Mouse (Mus musculus) heart, adult 9 months (tissue): Measurements from ENCODE around the gene Ndufs3.
"Not testable (repeated sequence)": the region's sequence is repeated elsewhere in the genome, so short reads cannot be mapped to it uniquely, and the experiment has no call there.

Experiments used
- DNase-seq, 2 experiments: peaks; one replicate each; pipeline ENCODE4 v3.0.0; 2022; ENCODE audit warnings: low spot score in 2 of 2

Ndufs3 gene

DNA sequence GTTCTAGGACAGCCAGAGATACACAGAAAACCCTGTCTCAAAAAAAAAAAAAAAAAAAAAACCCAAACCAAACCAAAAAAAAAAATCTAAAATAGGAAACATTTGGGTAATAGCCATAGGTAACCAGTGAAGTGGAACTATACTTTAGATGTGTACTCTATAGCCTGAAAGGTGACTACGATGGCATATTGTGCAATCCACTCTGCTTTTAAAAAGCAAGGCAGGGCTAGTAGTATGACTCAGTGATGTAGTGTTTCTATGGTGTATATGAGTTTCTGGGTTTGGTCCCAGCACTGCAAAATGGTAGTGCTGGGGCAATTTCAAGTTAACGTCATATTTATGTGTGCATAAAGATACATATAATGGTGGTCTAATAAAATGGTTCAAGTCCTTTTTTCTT lies 2.1 kb upstream of the Ndufs3 start:
- DNase-seq, result no peak

GRCm38 (mm10) chr2:90904856-90905224 lies 213 bp upstream of the Ndufs3 start:
- DNase-seq, result no peak

- no peak for DNase-seq
These were observed 1.2 kb downstream of the Ndufs3 start for GRCm38 (mm10) chr2:90903398-90903797.

DNA sequence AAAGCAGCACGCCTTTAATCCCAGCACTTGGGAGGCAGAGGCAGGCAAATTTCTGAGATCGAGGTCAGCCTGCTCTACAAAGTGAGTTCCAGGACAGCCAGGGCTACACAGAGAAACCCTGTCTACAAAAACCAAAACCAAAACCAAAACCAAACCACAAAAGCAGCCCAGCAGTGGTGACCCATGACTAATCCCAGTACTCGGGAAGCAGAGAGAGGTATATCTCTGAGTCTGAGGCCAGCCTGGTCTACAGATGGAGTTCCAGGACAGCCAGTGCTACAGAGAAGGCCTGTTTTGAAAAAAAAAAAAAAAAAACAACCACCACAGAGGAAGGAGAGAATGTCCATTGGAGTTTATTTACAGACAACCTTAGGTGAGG lies 10.3 kb downstream of the Ndufs3 start:
- DNase-seq, result not testable (repeated sequence)

GRCm38 (mm10) chr2:90893673-90894298 lies 10.8 kb downstream of the Ndufs3 start:
- no peak for DNase-seq

DNA sequence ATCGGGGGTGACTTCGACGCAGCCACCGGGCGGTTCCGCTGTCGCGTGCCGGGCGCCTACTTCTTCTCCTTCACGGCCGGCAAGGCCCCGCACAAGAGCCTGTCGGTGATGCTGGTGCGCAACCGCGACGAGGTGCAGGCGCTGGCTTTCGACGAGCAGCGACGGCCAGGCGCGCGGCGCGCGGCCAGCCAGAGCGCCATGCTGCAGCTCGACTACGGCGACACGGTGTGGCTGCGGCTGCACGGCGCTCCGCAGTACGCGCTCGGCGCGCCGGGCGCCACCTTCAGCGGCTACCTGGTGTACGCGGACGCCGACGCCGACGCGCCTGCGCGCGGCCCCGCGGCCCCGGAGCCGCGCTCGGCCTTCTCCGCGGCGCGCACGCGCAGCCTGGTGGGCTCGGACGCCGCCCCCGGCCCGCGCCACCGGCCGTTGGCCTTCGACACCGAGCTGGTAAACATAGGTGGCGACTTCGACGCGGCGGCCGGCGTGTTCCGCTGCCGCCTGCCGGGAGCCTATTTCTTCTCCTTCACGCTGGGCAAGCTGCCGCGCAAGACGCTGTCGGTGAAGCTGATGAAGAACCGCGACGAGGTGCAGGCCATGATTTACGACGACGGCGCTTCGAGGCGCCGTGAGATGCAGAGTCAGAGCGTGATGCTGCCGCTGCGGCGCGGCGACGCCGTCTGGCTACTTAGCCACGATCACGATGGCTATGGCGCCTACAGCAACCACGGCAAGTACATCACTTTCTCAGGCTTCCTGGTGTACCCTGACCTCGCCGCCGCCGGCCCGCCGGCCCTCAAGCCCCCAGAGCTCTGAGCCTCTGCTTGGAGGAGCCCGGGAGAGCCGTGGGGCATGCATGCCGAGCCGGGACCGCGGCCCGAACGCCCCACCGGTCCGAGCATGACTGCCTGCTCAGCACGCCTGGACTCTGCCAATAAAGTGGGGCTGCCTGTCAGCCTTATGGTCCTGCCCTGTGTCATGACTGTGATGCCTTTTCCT lies 14.8 kb downstream of the Ndufs3 start:
- DNase-seq, result no peak

GRCm38 (mm10) chr2:90887627-90888026 lies 17.0 kb downstream of the Ndufs3 start:
- no peak for DNase-seq

DNA sequence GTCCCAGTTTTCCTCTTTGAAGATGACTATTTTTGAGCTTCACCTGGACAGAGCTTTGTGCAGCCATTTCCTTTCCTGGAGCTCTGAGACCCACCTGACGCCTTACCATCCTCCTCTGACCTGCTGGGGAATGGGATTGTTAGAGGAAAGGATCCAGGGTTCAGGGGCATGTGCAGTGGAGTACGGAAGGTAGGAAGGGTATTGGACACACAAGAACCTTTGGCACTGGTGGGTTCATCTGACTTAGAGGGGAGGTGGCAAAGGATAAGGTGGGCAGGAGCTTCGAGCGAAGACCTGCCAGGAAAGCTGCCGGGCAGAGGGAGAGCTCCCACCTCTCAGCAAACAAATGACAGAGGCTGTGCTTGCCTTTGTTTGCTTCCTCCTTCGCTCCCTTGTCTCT lies 18.2 kb downstream of the Ndufs3 start:
- no peak for DNase-seq

GRCm38 (mm10) chr2:90885218-90886041 lies 19.2 kb downstream of the Ndufs3 start, which contains the start of gene C1qtnf4:
Gene C1qtnf4, plus strand, starts transcription at chr2:90885860.
- DNase-seq, result no peak

DNA sequence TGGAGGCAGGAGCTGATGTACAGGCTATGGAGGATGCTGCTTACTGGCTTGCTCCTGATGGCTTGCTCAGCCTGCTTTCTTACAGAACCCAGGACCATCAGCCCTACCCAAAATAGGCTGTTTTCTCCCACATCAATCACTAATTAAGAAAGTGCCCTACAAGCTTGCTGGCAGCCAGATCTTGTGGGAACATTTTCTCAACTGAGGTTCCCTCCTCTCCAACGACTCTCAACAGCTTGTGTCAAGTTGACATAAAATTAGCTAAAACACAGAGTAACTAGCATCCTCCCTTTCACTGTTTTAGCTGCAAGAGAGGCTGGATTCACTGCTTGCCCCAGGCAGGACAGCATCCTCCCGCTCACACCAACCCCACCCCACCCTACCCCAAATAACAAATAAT lies 22.8 kb downstream of the Ndufs3 start:
- DNase-seq, result no peak

GRCm38 (mm10) chr2:90880144-90880785 lies 24.4 kb downstream of the Ndufs3 start:
- DNase-seq, result no peak

- no peak for DNase-seq
These were observed 25.2 kb downstream of the Ndufs3 start for GRCm38 (mm10) chr2:90879419-90879818.

- DNase-seq, result no peak
These were observed 26.9 kb downstream of the Ndufs3 start for GRCm38 (mm10) chr2:90877584-90878259.

DNA sequence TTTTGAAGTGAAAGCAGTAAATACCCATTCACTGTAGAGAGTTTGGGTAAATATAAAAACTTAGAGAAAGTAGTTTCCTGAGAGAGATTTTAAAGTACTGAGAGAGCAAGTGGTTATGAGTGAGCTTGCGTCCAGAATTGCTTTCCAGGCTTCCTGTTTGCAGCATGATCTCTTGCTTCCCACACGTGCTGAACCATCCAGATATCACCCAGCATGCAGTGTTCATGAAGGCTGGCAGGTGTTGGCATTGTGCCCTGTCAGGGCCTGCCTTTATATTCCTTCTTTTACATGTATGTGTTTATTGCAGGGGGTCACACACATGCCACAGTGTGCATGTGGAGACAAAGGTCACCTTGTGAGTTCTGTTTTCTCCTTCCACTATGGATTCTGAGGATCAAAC lies 29.4 kb downstream of the Ndufs3 start:
- no peak for DNase-seq

GRCm38 (mm10) chr2:90874025-90874424 lies 30.6 kb downstream of the Ndufs3 start:
- DNase-seq, result peak in 1 of 2 experiments; percentile 21

DNA sequence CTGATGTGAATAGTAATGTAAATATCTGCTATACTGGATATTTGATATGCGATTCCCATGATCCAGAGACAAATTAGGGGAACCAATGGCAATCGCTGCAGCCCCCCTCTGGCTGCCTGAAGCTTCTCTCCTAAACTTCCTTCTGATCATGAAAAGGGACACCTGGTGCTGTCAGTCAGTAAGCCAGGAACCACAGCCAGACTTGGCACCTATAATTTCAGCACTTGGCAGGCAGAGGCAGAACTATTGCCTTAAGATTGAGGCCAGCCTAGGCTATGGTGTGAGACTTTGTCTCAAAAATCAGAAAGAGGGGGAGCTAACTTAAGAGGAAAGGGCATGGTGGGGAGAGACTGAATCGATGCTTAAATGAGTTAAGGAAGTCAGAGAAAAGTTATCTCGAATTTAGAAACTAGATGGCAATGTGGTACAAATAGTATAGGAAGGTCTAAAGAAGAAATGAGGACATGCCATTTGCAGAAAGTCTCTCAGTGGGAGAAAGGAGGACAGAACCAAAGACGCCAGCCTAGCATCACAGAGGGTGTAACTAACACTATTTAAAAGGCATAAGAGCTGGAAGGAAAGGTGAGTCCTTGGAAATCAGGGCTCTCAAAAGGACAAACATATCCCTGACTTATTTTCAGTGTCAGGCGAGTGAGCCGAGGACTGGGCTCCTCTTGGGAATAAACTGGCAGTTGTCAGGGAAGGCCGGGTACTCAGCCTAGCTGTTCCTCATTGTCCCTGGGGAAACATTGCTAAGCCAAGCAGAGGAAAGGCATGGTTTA lies 33.3 kb downstream of the Ndufs3 start:
- no peak for DNase-seq

DNA sequence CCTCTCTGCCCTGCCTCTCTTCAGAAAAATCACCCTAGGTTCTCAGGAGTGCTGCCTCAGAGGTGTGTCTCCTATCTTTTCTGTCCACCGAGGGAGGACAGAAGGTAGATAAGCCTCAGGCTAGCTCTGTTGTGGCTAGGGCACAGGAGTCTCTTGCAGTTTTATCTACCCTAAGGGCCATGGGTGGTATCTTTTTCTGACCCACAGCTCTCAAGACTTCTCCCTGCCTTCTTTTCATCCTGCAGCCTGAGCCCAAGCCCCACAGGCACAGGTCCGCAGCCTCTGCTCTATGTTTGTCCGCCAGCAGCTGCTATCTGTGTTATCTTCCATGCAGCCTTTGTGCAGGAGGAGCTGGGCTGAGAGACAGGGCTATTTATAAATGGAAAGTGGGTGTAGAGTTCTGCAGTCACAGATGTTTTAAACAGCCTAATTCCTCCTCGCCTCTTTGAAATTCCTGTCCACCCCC lies 34.5 kb downstream of the Ndufs3 start:
- peak; percentile 39 to 44 for DNase-seq

GRCm38 (mm10) chr2:90866524-90866923 lies 38.1 kb downstream of the Ndufs3 start:
- DNase-seq, result peak; percentile 56 to 76

DNA sequence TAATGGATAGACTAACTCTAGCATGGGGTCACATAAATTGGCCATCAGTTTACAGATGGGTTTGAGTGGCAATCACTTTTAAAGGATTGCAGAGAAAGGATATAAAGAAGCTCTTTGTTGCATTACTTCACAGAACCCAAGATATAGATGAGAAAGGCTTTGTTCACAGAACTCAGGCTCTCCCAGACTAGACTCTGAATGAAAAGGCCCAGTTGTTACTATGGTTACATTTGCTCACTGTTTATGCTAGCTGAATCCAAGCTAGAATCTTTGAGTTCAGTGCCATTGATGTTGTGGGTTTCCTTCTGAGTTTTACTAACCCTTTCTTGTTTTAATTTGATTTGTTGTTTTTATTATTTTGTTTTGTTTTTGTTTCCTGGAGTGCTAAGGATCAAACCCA lies 40.4 kb downstream of the Ndufs3 start:
- DNase-seq, result no peak

- DNase-seq, result no peak
These were observed 43.1 kb downstream of the Ndufs3 start for GRCm38 (mm10) chr2:90861486-90861885.
